Mouse (Mus musculus): ENCODE measurements around the gene Idh1. TPM values are rescaled to one million over a fixed set of nuclear protein-coding genes. Genes with fewer than 3 reads are reported as not detected.

The Idh1 gene
- total RNA-seq, 2 experiments from 2014 or later, result 41.2 to 43.5 TPM

GRCm38 (mm10) chr1:65176912-65177311, 9.4 kb downstream of the Idh1 start:
- no peak for DNase-seq

GRCm38 (mm10) chr1:65176171-65176570, 10.1 kb downstream of the Idh1 start:
- DNase-seq, result no peak

- no peak for DNase-seq
Measured at GRCm38 (mm10) chr1:65173716-65174115, 12.6 kb downstream of the Idh1 start.

- no peak for DNase-seq
Measured at GRCm38 (mm10) chr1:65171579-65171978, 14.7 kb downstream of the Idh1 start.

- no peak for DNase-seq
Measured at GRCm38 (mm10) chr1:65169947-65170346, 16.4 kb downstream of the Idh1 start.

DNA sequence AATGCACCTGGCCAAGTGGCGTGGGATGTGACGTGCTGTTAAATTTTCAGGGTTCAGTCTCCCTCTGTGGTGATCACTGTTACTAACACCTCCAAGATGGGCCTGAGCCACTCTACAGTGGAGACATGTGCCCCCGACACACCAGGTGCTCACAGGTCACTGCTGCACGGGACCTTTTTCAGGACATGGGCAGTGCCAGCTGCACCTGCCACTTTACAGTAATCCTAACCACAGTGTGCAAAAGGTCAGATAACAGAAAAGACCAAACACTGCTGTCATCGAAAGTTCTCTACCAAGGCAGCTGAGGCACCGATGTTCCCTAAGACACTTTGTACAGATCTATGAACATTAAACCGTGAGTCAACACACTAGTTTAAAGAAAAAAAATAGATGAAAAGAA, 16.8 kb downstream of the Idh1 start:
- DNase-seq, result no peak

DNA sequence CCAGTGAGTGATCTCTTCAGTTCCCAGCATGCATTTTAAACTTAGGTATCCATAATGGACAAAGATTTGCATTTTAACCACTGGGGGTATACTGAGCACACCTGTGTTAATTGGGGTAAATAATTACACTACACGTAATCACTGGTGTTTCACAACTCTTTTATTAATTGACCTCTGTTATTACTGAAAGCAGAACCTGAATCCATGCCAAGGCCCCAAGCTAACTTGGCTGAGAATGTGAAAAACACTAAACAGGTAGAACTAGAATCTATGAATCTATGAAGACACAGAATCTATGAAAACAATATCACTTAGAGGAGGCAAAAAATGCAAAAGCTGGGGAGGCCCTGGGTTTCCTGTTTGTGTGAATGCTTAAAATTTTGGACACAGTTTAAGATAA, 18.8 kb downstream of the Idh1 start:
- no peak for DNase-seq

DNA sequence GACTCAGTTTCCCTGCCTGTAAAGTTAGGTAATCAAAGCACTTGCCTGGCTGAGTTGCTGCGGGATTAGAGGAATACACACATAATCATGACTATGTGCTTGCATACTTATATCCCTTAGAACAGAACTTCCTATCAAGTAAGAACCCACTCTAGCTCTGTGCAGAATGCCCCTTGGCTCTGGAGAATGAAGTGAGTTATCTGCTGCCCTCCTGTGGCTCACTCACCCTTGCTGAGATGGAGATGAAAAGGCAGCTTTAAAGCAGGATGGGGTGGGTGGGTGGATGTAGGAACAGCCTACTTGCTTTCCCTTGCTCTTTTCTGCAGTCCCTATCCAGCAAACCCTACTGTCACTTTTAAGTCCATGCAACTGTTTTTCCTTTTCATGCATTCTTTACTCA, 24.1 kb downstream of the Idh1 start:
- no peak for DNase-seq

- no peak for DNase-seq
Measured at GRCm38 (mm10) chr1:65156111-65156510, 30.2 kb downstream of the Idh1 start.

GRCm38 (mm10) chr1:65154814-65155213, 31.5 kb downstream of the Idh1 start:
- no peak for DNase-seq

GRCm38 (mm10) chr1:65147971-65148370, 38.3 kb downstream of the Idh1 start:
- DNase-seq, result no peak

DNA sequence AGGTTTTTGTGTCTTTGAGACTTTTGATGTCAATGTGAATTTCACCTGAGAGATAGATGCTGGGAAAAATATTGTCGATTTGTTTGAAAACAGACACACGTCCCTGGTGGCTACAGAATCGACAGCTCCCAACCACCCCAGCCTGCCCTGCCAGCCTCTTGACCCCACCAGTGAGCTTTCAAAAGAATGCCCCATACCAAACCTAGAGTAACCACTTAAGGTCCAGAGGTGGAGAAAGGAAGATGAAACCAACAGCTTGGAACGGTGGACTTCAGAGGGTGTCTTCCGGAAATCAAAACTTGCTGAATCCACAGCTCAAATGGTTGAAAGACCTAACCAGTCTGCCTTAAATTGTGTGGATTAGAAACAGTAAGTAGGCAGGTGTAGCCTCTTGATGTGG, 39.0 kb downstream of the Idh1 start:
- DNase-seq, result no peak

GRCm38 (mm10) chr1:65146601-65147000, 39.7 kb downstream of the Idh1 start:
- DNase-seq, result no peak

- no peak for DNase-seq
Measured at GRCm38 (mm10) chr1:65144783-65145182, 41.5 kb downstream of the Idh1 start.

DNA sequence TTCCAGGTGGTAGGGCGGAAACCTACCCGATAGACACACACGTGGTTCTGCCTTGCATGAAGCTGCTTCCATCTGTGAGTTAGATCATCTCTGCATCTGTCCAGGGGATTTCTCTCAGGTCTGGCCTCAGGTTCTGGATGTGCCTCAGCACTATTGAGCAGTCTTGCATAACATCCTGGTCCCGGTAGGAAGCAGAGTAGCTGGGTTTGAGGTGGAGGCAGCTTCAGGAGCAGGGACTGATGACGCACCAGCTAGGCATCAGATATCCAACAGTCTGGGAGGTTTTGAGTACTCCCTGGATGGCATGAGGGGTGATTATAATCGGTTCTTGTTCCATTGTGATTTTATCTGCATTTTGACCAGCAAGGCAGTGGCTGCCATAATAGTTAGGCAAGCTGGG, 48.7 kb downstream of the Idh1 start:
- DNase-seq, result no peak

GRCm38 (mm10) chr1:65132833-65133232, 53.5 kb downstream of the Idh1 start:
- DNase-seq, result no peak

DNA sequence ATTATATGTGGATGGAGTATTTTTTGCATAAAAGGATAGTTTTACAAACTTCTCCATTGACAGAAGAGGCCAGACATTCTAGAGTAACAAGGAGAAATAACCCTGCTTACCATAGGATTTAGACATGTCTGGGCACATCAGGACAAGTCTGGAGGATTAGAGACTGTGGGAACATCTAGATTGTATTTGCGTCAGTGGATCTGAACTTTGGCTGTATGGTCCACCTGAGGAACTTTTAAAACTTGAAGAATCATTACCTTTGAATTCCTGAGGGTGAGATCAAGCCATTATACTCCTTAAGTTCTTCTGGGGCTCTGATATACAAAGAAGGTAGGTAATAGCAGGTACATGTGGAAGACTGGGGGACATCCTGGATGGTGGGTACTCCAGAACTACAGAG, 54.6 kb downstream of the Idh1 start:
- no peak for DNase-seq

DNA sequence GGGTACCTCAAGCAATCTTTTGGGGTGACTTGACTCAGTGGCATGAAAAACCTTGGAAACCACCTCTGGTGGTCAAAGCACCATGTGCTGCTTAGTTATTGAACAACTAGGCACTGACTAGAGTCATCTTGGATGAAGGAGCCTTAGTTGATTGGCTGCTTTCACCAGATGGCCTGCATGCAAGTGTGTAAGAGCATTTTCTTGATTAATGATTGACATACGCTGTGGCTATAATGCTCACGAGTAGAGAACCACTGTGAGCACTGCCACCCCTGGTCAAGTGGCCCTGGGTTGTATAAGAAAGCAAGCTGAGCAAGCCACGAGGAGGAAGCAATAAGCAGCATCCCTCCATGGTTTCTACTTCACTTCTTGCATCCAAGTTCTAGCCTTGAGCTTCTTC, 56.1 kb downstream of the Idh1 start:
- no peak for DNase-seq

- no peak for DNase-seq
Measured at GRCm38 (mm10) chr1:65129634-65130180, 56.6 kb downstream of the Idh1 start.

DNA sequence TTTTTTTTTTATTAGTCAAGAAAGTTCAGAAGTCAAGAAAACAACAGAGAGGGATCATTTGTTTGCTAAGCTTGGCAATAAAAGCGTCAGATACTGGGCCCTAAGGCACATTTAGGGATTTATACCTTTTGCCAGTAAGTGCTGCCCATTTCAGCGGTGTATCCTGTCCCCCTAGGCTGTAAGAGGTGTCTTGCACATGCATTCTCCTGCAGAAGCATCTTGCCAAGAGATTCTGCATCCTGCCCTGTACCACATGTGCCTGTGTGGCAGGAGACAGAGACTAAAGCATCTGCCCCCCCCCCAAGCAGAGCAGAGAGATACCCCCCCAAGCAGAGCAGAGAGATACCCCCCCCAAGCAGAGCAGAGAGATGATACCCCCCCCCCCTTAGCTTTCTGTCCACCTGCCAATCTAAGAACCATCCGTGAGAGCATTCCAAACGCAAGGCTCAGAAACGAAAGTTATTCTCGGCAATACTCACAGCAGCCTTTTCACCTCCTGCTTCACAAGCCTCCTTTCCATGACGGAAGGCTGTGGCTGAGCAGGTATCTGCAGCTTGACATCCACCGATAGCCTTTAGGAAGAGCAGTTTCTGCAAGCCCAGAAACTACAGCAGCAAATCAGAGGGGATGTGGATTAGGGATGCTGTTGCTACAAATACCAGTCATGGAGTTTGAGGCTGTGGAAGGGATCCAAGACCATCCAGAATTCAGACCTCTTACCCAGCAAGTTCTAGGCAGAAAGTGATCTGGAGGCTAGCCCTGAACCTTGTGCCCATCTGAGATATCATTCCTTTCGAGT, 63.5 kb downstream of the Idh1 start, which contains the start of gene D630023F18Rik:
Gene D630023F18Rik (minus strand): TSS at position 641 of the 799 bp plus-strand sequence.
- DNase-seq, result no peak

GRCm38 (mm10) chr1:65119438-65119837, 66.9 kb downstream of the Idh1 start, which contains the start of gene Gm28845:
Gene Gm28845, minus strand, starts transcription at chr1:65119558.
- DNase-seq, result no peak

- DNase-seq, result no peak
Measured at GRCm38 (mm10) chr1:65118150-65118913, 68.0 kb downstream of the Idh1 start.

- no peak for DNase-seq
Measured at GRCm38 (mm10) chr1:65113536-65114172, 72.6 kb downstream of the Idh1 start.

Data from heart, postnatal 4 days (tissue).